Mouse (Mus musculus) thymus, adult 2 months (tissue): ENCODE results near the gene Narfl.

Experiments used
- CTCF ChIP-seq: fragments of 200-500 bp; IDR thresholded peaks from 2 replicates; pipeline ENCODE4 v1.5.1; 2012; ENCODE audit warnings: mild to moderate bottlenecking, control low read depth, low read length, moderate library complexity, borderline replicate concordance; ENCODE audit not compliant: control insufficient read depth, poor library complexity, insufficient read depth; ENCODE audit errors: extremely low read depth
- POLR2A ChIP-seq: fragments of 200-500 bp; IDR thresholded peaks from 2 replicates; pipeline ENCODE4 v1.6.1; 2012; ENCODE audit warnings: mild to moderate bottlenecking, low read length, control low read depth, moderate library complexity; ENCODE audit not compliant: control insufficient read depth, poor library complexity, insufficient read depth; ENCODE audit errors: extremely low read depth

GRCm38 (mm10) chr17:25773549-25774120, at the start of gene Narfl:
- TF ChIP-seq POLR2A (peak; percentile 60; the same call in 1 of the 2 replicates), CTCF (peak; percentile 98)
